Mouse (Mus musculus): ENCODE data around the gene Anks1b.

Gene Anks1b

GRCm38 (mm10) chr10:89975431-89975841 is 102.1 kb downstream of the Anks1b start:
- DNase-seq, result no peak

DNA sequence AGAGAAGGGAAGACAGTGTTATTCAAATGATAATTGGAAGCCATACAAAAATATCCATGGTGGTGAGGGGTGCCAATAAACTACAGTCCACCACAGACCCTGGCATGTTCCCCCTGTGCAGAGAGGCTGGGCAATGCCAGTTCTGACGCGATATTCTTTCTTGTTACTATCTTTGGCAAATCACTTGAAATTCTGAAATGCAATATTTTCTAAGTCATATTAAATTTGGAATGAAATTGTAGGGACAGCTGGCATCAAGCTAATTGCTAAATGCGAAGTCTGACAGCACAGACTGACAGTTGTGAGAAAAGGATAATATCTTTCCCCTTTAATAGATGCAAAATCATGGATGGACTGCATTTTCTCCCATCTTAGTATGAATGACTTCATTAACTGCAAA is 103.3 kb downstream of the Anks1b start:
- DNase-seq, result no peak

- peak; percentile 30 for DNase-seq
Observed at GRCm38 (mm10) chr10:89994171-89994570, 120.9 kb downstream of the Anks1b start.

GRCm38 (mm10) chr10:89995621-89996428 is 122.5 kb downstream of the Anks1b start:
- peak; percentile 9 for DNase-seq

DNA sequence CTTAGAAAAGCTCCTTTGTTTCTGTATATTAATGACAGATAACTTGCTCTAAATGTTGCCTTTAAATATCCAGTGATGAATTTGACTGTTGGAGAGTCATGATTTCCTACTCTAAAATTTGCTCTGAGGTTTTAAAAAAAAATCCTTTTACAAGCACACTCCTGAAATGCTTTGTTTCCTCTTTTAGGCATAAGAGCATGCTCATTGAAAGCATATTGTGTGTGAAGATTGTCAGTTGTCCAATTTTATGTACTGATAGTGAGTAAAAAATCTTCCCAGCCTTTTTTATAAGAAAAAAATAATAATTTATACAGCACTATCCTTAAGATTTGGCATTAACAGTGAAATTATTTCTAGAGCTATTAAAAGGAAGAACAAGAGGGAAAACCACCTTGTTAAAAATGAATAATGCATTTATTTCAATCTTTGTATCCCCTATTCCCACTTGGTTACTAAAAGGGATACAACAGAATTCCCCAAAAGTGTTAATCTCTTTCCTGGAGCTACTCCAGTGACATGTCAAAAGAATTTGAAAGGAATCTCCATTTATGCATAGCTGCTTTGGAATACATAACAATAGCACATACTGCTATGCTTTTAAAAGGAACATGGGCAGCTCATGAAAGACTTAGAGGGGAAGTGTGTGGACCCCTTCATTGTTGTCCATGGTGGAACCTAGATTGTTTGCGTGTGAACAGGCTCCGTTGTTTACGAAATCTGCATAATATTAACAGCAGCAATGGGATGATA is 130.8 kb downstream of the Anks1b start:
- no peak for DNase-seq

DNA sequence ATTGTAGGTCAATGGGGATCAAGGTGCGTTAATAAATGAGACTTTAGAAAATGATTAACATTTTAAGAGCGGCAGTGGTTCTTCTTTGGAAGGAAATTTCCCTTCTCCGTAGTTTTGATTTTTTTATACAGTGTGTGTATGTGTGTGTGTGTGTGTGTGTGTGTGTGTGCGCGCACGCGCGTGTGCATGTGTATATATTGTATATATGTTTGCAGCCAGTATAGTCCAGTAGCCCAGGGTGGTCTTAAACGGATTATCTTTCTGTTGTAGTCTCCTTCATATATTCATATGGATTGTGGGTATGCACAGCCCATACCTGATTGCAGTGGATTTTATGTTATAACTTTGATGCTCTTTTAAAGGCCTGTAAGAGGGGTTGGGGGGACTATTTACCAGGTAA is 131.6 kb downstream of the Anks1b start:
- DNase-seq, result no peak

GRCm38 (mm10) chr10:90033037-90033436 is 159.7 kb downstream of the Anks1b start:
- no peak for DNase-seq

- no peak for DNase-seq
Observed at GRCm38 (mm10) chr10:90043287-90043686, 170.0 kb downstream of the Anks1b start.

- no peak for DNase-seq
Observed at GRCm38 (mm10) chr10:90043773-90044172, 170.5 kb downstream of the Anks1b start.

- DNase-seq, result no peak
Observed at GRCm38 (mm10) chr10:90044229-90044628, 170.9 kb downstream of the Anks1b start.

DNA sequence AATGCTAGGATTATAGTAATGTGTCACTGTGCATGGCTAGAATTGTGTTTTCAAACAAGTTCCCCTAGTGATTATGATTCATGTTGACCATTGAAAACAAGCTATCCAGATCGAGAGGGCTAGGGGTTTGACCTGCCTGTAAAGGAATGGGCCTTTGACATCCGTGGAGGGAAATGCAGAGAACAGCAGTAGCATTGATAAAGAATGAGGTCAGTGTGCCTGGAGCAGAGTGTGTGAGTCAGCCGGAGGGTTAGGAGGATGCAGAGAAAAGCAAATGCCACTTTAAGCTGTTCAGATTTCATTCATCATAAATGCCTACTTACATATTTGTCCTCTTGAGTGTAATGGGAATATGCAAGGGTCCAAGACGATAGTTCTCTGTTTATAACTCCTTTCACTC is 195.3 kb downstream of the Anks1b start:
- no peak for DNase-seq

DNA sequence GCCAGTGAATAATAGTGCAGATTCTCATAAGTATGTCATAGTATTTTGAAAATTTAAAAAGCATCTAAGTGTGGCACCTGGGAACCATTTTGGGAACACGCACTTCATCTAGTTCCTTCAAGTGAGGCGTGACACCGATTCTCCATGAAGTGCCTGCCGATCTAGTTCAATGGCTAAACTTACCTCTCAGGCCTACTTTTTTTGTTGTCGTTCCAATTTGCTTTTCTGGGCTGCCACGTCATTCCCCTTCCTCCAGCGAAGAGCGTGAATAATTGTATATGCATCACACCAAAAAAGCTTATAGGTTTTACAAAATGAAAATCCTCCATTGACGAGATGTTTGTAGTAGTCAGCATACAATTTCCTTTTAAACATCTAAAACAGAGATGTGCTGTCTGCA is 204.6 kb downstream of the Anks1b start:
- no peak for DNase-seq

DNA sequence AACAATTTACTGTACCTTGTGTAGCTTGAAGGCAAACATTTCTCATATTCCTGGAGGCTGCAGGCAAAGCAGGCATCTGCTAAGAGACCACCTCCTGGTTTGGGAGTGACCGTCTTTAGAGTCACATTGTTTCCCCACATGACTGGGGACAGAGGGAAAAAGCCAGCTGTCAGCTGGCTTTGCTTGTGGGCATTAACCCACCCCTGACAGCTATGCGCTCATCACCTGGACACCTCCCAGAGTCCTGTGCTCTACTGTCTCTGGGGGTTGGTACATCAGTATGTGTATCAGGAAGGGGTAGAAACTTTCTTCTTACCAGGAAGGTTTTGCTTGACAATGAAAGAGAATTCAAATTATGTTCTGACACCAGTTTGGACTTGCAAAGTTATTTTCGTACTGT is 207.8 kb downstream of the Anks1b start:
- no peak for DNase-seq

GRCm38 (mm10) chr10:90081630-90082029 is 208.3 kb downstream of the Anks1b start:
- DNase-seq, result peak; percentile 18

DNA sequence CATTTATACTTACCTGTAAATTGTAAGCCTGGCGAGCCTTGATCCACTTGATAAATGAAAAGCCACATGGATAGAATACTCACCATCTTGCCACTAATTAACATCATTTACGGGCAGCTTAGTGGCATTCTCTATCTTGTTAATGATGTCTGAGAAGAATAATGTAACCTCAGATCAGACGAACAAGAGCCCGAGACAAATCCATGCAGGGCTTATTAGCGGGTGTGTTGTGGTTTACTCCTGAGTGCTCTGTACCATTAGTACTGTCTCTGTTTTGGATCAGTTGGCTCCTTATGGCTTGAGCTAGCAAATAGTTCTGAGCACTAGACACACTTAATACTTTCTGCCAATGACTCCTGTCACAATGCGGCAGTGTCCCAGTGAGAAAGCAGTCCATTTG is 220.6 kb downstream of the Anks1b start:
- DNase-seq, result no peak

- no peak for DNase-seq
Observed at GRCm38 (mm10) chr10:90112662-90113061, 239.4 kb downstream of the Anks1b start.

- DNase-seq, result no peak
Observed at GRCm38 (mm10) chr10:90116867-90117266, 243.6 kb downstream of the Anks1b start.

DNA sequence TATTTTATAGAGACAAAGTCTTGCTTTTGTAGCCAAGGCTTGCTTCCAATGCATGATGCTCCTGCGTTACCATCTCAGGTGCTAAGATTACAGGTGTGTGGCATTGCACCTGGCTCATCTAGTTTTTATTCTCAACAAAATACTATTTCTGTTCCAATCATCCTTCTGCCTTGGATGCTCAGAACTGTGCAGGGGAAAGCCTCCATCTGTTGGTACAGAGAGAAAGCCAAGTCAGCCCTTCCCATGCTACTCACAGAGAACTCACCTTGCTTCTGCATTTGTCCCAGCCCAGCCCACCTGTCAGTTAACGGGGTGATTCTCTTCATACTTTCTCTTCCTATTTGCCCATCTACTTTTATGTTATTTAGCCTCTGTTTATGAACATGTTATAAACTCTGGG is 244.5 kb downstream of the Anks1b start:
- DNase-seq, result no peak

GRCm38 (mm10) chr10:90137538-90137937 is 264.2 kb downstream of the Anks1b start:
- DNase-seq, result no peak

DNA sequence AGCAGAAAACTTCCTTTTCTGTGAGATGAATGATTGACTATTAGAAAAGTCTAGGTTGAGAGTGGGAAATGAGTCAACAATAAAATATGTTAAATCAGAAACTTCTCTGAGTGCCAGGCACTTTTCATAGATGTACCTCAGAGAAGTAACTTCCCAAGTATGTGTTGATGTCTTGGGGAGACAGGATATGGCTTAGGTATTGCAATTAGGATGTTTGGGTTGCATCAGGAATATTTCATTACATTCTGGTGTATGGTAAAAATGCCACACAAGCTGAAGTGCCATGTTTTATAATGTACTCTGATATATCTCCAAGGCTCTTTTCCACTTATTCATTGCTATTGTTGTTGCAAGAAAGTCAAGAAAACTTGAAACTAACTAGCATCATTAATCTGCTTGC is 267.6 kb downstream of the Anks1b start:
- DNase-seq, result no peak

DNA sequence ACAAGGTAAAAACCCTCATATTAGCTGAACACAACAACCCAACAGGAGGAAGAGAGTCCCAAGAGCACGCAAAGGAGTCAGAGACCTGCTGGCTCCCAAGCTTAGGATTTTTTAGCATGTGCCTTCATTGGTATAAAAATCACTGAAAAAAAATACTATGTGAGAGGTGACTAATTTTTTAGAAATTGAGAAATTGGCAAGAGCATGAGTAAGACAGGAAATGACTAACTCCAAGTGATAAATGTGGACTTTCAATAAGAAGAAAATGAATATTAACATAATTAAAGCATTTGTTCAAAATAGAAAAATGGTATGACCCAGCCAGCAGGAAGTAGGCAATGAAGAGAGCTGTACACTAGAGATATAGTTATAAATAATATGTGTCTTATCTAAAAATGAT is 271.1 kb downstream of the Anks1b start:
- DNase-seq, result no peak

- DNase-seq, result no peak
Observed at GRCm38 (mm10) chr10:90151510-90151909, 278.2 kb downstream of the Anks1b start.

DNA sequence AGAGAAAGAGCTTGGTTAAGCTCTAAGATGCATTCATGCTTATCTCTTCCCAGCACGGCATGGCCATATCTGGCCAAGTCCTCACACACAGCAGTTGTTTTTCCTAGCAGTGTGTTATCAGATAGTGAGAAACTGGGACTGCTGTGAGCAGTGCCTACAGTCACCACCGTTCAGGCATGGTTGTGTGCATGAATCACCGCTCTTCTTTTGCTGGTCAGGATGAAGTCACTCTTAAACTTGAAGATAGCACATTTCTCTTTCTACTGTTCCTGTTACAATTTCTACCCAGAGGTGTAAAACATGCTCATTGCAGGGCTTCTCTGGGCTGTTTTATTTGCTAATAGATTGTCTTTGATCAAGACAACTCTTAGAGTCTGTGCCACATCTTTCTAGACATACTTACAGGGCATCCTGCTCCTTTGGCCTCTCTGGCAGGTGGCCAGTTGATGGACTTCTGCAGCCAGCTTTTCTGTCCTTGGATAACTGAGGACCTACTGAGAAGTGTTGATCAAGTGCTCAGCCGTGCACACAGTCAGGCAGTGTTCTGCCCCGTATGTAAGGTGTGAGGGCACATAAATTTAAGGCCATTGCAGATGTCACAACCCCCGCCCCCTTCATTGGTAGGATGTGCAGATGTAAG is 296.8 kb downstream of the Anks1b start:
- DNase-seq, result peak; percentile 43

GRCm38 (mm10) chr10:90190366-90190765 is 317.1 kb downstream of the Anks1b start:
- no peak for DNase-seq
